Mouse (Mus musculus) hindbrain, embryonic 15.5 days (tissue): ENCODE measurements around the gene Zfp523. TPM values are rescaled to one million over a fixed set of nuclear protein-coding genes. Genes with fewer than 3 reads are reported as not detected.

Source experiments
- ATAC-seq: fragments of 200-750 bp; cut with Nextera tagmentation; 2 replicates; pipeline ENCODE4 v1.8.0; 2017; ENCODE audit warnings: low read depth, moderate number of reproducible peaks, moderate TSS enrichment; ENCODE audit not compliant: low FRiP score
- H3K27ac ChIP-seq: fragments of 300-500 bp; sonication (generic); replicated peaks from 2 replicates; pipeline ENCODE4 v1.5.1; 2015; ENCODE audit warnings: mild to moderate bottlenecking, inconsistent platforms
- H3K27me3 ChIP-seq: fragments of 300-500 bp; sonication (generic); 2 replicates; pipeline ENCODE4 v1.6.1; 2015; ENCODE audit warnings: control low read depth, inconsistent platforms
- H3K36me3 ChIP-seq: fragments of 300-500 bp; sonication (generic); 2 replicates; pipeline ENCODE4 v1.6.1; 2015; ENCODE audit warnings: control low read depth, inconsistent platforms
- H3K4me1 ChIP-seq: fragments of 300-500 bp; sonication (generic); replicated peaks from 2 replicates; pipeline ENCODE4 v1.6.1; 2015; ENCODE audit warnings: control low read depth, inconsistent platforms
- H3K4me2 ChIP-seq: fragments of 300-500 bp; sonication (generic); 2 replicates; pipeline ENCODE4 v1.6.1; 2015; ENCODE audit warnings: moderate library complexity, mild to moderate bottlenecking, inconsistent platforms
- H3K4me3 ChIP-seq: fragments of 300-500 bp; sonication (generic); 2 replicates; pipeline ENCODE4 v1.5.1; 2015; ENCODE audit warnings: mild to moderate bottlenecking, inconsistent platforms
- H3K9ac ChIP-seq: fragments of 300-500 bp; sonication (generic); 2 replicates; pipeline ENCODE4 v1.6.1; 2015; ENCODE audit warnings: inconsistent platforms
- H3K9me3 ChIP-seq: fragments of 300-500 bp; sonication (generic); 2 replicates; pipeline ENCODE4 v1.6.1; 2016; ENCODE audit warnings: control low read depth, inconsistent platforms
- WGBS: fragments of 180-500 bp; shearing (Covaris S2); methylation state at CpG from one replicate; pipeline ENCODE4 v1.1.7; 2015; 5-methylcytosine and 5-hydroxymethylcytosine counted together
- polyA plus RNA-seq: library from polyadenylated mRNA; unstranded; fragments of >200 nt; fragmentation: Nextera tagmentation; extraction: Ambion mirVana; gene quantifications from 2 replicates; pipeline ENCODE4 v1.2.1, GENCODE M21; 2015

The Zfp523 gene
- polyA plus RNA-seq, 1 experiment from 2014 or later, result 53.1 TPM

- Histone ChIP-seq H3K4me2 (no peak overlapping the region), H3K4me3 (no peak overlapping the region), H3K9me3 (no peaks in the 10 kb centered on the region), H3K4me1 (peaks cover 23% of the 10 kb centered on the region), H3K9ac (no peak overlapping the region), H3K27ac (no peak overlapping the region), H3K27me3 (no peaks in the 10 kb centered on the region), H3K36me3 (no peaks in the 10 kb centered on the region)
- ATAC-seq, result no peak
- WGBS, result 81% methylated on average over 7 of the region's 7 CpGs
These were observed 59.2 kb downstream of the Zfp523 start for GRCm38 (mm10) chr17:28235982-28236635.

- Histone ChIP-seq H3K4me3 (no peak overlapping the region), H3K27me3 (no peaks in the 10 kb centered on the region), H3K36me3 (no peaks in the 10 kb centered on the region), H3K27ac (no peak overlapping the region), H3K4me1 (peaks cover 23% of the 10 kb centered on the region), H3K4me2 (no peak overlapping the region), H3K9me3 (no peaks in the 10 kb centered on the region), H3K9ac (no peak overlapping the region)
- no peak for ATAC-seq
- 87% methylated on average over 4 of the region's 4 CpGs for WGBS
These were observed 59.7 kb downstream of the Zfp523 start for GRCm38 (mm10) chr17:28236636-28237015.

- H3K27ac ChIP-seq, result 0 out of 2 replicates have a peak overlapping the region, but pooled peaks have one; percentile 10
- H3K9me3 ChIP-seq, result no peaks in the 10 kb centered on the region
- no peaks in the 10 kb centered on the region for H3K27me3 ChIP-seq
- H3K4me3 ChIP-seq, result no peak overlapping the region
- no peak for ATAC-seq
- no peak overlapping the region for H3K4me2 ChIP-seq
- peaks cover 23% of the 10 kb centered on the region for H3K4me1 ChIP-seq
- WGBS, result 50% methylated on average over 5 of the region's 5 CpGs
- no peaks in the 10 kb centered on the region for H3K36me3 ChIP-seq
- no peak overlapping the region for H3K9ac ChIP-seq
These were observed 60.4 kb downstream of the Zfp523 start for GRCm38 (mm10) chr17:28237362-28237761.

DNA sequence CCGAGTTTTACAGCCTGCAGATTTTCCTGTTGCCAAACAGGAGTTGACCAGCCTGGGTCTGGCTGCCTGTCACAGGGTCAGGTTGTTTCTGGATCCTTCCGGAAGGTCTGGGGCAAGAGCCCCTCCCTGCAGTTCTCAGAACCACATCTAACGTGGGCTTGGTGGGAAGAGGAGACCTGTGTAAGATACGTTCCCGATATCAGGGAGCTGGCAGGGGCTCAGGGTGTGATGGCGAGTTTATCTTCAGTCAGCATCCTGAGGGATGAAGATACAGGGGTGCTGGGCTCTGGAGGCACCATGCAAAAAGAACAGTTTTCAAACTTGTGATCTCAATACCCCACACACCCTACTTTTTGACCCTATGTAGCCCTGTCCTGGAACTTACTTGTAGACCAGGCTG lies 60.9 kb downstream of the Zfp523 start:
- H3K27ac ChIP-seq, result no peak overlapping the region

DNA sequence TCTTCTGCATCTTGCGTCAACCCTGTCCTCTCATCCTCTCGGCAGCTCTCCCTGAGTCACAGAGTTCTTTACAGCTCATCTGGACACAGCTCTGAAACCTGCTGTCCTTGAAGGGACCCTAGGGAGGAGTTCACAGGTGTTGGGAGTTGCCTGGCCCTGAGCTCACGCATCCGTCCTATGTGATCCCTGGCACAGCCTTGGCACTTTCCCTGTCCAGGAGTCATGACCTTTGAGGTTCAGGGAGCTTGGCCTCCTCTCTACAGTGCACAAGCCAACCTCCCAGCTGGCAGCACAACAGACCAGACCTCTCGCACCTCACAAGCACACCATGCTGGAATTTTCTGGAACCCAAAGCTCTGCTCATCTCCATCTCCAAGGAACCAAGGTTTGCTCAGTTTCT lies 63.9 kb downstream of the Zfp523 start:
- H3K27ac ChIP-seq, result no peak overlapping the region
- no peak overlapping the region for H3K4me3 ChIP-seq
- H3K27me3 ChIP-seq, result no peaks in the 10 kb centered on the region
- H3K4me2 ChIP-seq, result no peak overlapping the region
- no peaks in the 10 kb centered on the region for H3K9me3 ChIP-seq
- H3K9ac ChIP-seq, result no peak overlapping the region
- H3K4me1 ChIP-seq, result peaks cover 31% of the 10 kb centered on the region
- ATAC-seq, result no peak
- WGBS, result 94% methylated on average over 5 of the region's 5 CpGs
- H3K36me3 ChIP-seq, result no peaks in the 10 kb centered on the region

More for the DNA sequence above, 60.9 kb downstream of the Zfp523 start:
- no peak for ATAC-seq
- Histone ChIP-seq H3K4me1 (peaks cover 23% of the 10 kb centered on the region), H3K9me3 (no peaks in the 10 kb centered on the region), H3K36me3 (no peaks in the 10 kb centered on the region), H3K27me3 (no peaks in the 10 kb centered on the region), H3K9ac (no peak overlapping the region), H3K4me3 (no peak overlapping the region), H3K4me2 (no peak overlapping the region)
- WGBS, result 74% methylated on average over 6 of the region's 6 CpGs

- Histone ChIP-seq H3K9me3 (no peaks in the 10 kb centered on the region), H3K27ac (no peak overlapping the region), H3K27me3 (no peaks in the 10 kb centered on the region), H3K36me3 (no peaks in the 10 kb centered on the region), H3K4me1 (peaks cover 23% of the 10 kb centered on the region), H3K4me2 (no peak overlapping the region), H3K4me3 (no peak overlapping the region), H3K9ac (no peak overlapping the region)
- ATAC-seq, result no peak
- WGBS, result 84% methylated on average over 6 of the region's 6 CpGs
These were observed 65.4 kb downstream of the Zfp523 start for GRCm38 (mm10) chr17:28242296-28242695.

DNA sequence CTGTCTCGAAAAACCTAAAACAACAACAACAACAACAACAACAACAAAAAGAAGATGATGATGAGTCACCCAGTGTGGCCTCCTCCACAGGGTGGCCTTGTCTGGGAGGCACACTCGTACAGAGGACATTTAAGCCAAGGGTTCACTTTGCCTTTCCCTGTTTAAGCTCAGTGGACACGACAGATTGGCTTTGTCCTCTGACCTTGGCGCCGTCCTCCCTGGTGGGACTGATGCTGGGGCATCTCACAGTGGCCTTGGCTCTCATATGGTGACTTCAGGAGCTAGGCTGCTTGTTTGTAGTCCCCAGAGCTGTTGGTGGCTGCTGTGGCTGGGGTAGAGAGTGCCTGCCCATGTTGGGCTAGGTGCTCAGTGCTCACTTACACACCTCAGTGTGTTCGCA lies 67.3 kb downstream of the Zfp523 start:
- H3K27ac ChIP-seq, result peak overlapping the region; percentile 64
- no peak overlapping the region for H3K4me2 ChIP-seq
- peaks cover 15% of the 10 kb centered on the region for H3K4me1 ChIP-seq
- no peak overlapping the region for H3K4me3 ChIP-seq
- no peaks in the 10 kb centered on the region for H3K27me3 ChIP-seq
- no peak overlapping the region for H3K9ac ChIP-seq
- ATAC-seq, result 0 out of 2 replicates have a peak, but pooled peaks have one; percentile 12
- 87% methylated on average over 6 of the region's 6 CpGs for WGBS
- no peaks in the 10 kb centered on the region for H3K9me3 ChIP-seq
- H3K36me3 ChIP-seq, result no peaks in the 10 kb centered on the region

DNA sequence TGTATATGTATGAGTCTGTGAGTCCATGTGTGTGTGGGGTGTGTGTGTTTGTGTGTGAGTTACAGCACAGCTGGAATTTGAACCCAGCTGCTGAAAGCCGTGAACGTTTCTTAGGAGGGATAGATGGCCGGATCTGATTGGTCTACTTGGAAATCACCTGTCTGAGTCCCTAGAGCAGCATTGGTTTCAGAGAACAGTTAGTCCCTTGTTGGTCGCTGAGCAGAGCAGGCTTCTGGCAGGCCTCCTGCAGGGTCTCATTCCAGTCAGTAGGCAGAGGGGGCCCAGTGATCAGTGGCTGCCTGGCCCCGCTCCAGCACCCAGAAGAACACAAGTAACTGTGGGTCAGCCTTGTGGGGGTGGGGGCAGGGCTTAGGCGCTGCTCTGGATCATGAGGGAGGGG lies 67.8 kb downstream of the Zfp523 start:
- no peaks in the 10 kb centered on the region for H3K9me3 ChIP-seq
- H3K4me3 ChIP-seq, result no peak overlapping the region
- H3K36me3 ChIP-seq, result no peaks in the 10 kb centered on the region
- H3K4me2 ChIP-seq, result no peak overlapping the region
- WGBS, result 27% methylated on average over 6 of the region's 6 CpGs
- peak; percentile 84 for ATAC-seq
- peaks cover 15% of the 10 kb centered on the region for H3K4me1 ChIP-seq
- peak overlapping the region; percentile 64 for H3K27ac ChIP-seq
- H3K27me3 ChIP-seq, result no peaks in the 10 kb centered on the region
- no peak overlapping the region for H3K9ac ChIP-seq

DNA sequence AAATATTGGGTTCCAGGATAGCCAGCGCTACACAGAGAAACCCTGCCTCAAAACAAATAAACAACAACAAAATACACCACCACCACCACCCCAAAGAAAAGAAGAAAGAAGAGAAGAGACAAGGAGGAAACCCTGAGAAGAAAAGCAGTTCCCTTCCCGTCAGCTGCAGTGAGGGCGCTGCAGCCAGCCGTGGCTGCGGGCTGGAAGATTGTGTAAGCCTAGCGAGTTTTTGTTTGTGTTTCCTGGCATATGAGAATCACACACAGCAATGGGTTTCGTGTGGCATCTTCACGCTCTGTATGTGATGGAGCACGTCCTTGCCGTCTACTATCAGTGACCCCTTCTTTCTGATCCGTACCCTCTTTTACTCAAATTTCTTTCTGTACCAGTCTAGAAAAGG lies 69.7 kb downstream of the Zfp523 start:
- Histone ChIP-seq H3K4me2 (no peak overlapping the region), H3K4me3 (no peak overlapping the region), H3K9ac (no peak overlapping the region), H3K27ac (no peak overlapping the region), H3K4me1 (peaks cover 15% of the 10 kb centered on the region), H3K9me3 (no peaks in the 10 kb centered on the region), H3K36me3 (no peaks in the 10 kb centered on the region), H3K27me3 (no peaks in the 10 kb centered on the region)
- ATAC-seq, result no peak
- 79% methylated on average over 11 of the region's 11 CpGs for WGBS

GRCm38 (mm10) chr17:28247613-28248012 lies 70.7 kb downstream of the Zfp523 start:
- Histone ChIP-seq H3K4me3 (no peak overlapping the region), H3K9ac (no peak overlapping the region), H3K27ac (no peak overlapping the region), H3K4me1 (peaks cover 23% of the 10 kb centered on the region), H3K4me2 (no peak overlapping the region), H3K9me3 (no peaks in the 10 kb centered on the region), H3K36me3 (no peaks in the 10 kb centered on the region), H3K27me3 (no peaks in the 10 kb centered on the region)
- no peak for ATAC-seq
- 67% methylated on average over 6 of the region's 6 CpGs for WGBS

- Histone ChIP-seq H3K9me3 (no peaks in the 10 kb centered on the region), H3K4me1 (peaks cover 23% of the 10 kb centered on the region), H3K27me3 (no peaks in the 10 kb centered on the region), H3K27ac (no peak overlapping the region), H3K36me3 (no peaks in the 10 kb centered on the region), H3K4me3 (no peak overlapping the region), H3K4me2 (no peak overlapping the region), H3K9ac (no peak overlapping the region)
- ATAC-seq, result no peak
- WGBS, result 77% methylated on average over 12 of the region's 12 CpGs
These were observed 72.1 kb downstream of the Zfp523 start for GRCm38 (mm10) chr17:28249062-28249461.

DNA sequence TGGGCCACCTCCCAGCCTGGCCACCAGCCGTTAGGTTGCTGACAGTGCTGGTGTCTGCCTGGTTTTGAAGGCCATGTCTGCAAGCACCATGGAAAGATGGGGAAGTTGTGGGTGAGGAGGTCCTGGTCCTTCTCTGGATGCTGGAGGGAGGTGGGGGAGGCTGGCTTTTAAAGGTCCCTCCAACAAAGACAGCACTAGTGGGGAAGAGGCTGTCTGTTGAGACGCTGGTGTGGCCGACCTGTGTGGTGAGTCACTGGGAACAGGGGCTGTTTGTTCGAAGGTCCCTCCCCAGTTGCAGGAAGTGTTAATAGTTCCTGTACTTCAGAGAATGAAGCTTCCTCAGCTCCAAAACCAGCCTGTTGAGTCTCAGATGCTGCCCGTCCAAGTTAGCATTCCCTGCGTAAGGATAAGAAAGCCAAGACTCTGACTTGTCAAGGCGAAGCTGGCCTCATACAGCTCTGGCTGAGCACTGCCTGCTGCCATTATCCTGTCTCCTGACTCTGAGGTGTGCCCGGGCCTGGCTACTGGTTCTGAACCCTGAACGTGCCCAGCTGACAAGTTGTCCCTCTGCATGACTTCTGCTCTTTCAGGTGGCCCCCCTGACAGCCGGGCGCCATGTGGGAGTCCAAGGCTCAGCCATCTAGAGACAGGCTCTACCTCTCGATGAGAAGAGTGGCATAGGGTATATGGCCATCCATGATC lies 74.8 kb downstream of the Zfp523 start:
- 86% methylated on average over 12 of the region's 12 CpGs for whole genome bisulfite sequencing
- no peak for ATAC-seq
- H3K9me3 ChIP-seq, result no peaks in the 10 kb centered on the region
- H3K4me1 ChIP-seq, result peaks cover 23% of the 10 kb centered on the region
- H3K36me3 ChIP-seq, result no peaks in the 10 kb centered on the region
- H3K27ac ChIP-seq, result no peak overlapping the region
- no peak overlapping the region for H3K4me2 ChIP-seq
- no peaks in the 10 kb centered on the region for H3K27me3 ChIP-seq
- H3K4me3 ChIP-seq, result no peak overlapping the region
- no peak overlapping the region for H3K9ac ChIP-seq
